Comparison of ENCODE assay signal across 8 mouse cellular contexts in the genomic region with DNA sequence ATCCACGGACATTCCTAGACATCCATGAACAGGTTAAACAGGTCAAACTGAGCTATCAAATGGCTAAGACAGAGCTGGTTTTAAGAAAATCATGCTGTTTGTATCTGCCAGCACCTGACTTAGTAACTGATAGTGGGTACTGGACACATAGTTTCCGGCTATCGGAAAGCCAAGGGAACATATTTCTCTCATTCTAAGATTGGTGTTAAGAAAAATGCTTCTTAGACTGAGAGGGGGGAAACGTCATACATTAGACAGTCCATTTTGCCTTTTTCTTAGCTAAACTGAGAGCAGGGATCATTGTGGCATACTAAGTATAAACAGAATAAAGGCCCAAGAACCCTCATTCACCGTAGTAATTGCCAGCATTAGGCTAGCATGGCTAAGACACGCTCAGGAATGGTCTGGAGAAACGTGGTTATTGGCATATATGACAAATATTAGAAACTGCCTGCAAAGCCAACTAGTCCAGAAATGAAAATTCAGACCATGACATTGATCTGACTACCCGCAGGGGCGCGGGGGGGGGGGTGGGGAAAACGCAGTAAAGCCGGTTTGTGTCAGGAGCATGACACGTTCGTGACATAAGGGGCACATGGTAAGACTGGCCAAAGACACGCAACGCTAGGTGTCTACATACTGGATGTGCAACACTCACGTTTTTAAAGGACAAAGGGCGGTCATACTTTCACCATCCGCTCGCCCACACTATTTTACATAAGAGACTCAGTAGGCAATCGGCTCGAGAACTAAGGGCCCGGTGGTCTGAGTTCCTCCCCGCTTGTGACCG. TPM values are rescaled to one million over a fixed set of nuclear protein-coding genes. Genes with fewer than 3 reads are reported as not detected.
DNase-seq lines count a peak whose midpoint lies in the region; ATAC-seq and TF ChIP-seq lines count a peak whose summit lies in the region.

No protein-coding gene starts in this region.

- H3K4me1 ChIP-seq in forebrain, postnatal 0 days (ENCODE audit: insufficient read depth), result peaks cover 22% of the 10 kb centered on the region
- H3K4me1 ChIP-seq in kidney, embryonic 16.5 days (ENCODE audit: insufficient read depth, low read length), result peaks cover 27% of the 10 kb centered on the region

- peak overlapping the region; percentile 100 for H3K27ac ChIP-seq in forebrain, postnatal 0 days (ENCODE audit: low read depth, low read length)
- peak overlapping the region; percentile 98 for H3K27ac ChIP-seq in kidney, embryonic 16.5 days (ENCODE audit: low read length)

- H3K4me2 ChIP-seq in forebrain, postnatal 0 days (ENCODE audit: low read depth), result peak overlapping the region; percentile 58
- H3K4me2 ChIP-seq in kidney, embryonic 16.5 days (replicated peaks; ENCODE audit: low read depth, low read length), result peak overlapping the region; percentile 80

- H3K9me3 ChIP-seq in forebrain, postnatal 0 days (ENCODE audit: low read length), result no peaks in the 10 kb centered on the region
- no peaks in the 10 kb centered on the region for H3K9me3 ChIP-seq in kidney, embryonic 16.5 days (ENCODE audit: low read length)

- peak; percentile 5 for ATAC-seq in activated CD4-positive, CD25-positive, alpha-beta regulatory T cell, adult 4 months
- peak; percentile 32 for ATAC-seq in forebrain, postnatal 0 days
- peak; percentile 31; the same call in 1 of the 2 replicates for ATAC-seq in kidney, embryonic 16.5 days (ENCODE audit: low FRiP score, low TSS enrichment)

- H3K4me3 ChIP-seq in forebrain, postnatal 0 days (ENCODE audit: low read depth, low read length), result peak overlapping the region; percentile 97
- peak overlapping the region; percentile 93 for H3K4me3 ChIP-seq in kidney, embryonic 16.5 days (ENCODE audit: low read length)

- no peaks in the 10 kb centered on the region for H3K36me3 ChIP-seq in forebrain, postnatal 0 days (ENCODE audit: insufficient read depth)
- H3K36me3 ChIP-seq in kidney, embryonic 16.5 days (ENCODE audit: insufficient read depth, low read length), result no peaks in the 10 kb centered on the region

- no peak; the same call in 1 of the 2 replicates for TF ChIP-seq CTCF in forebrain, postnatal 0 days (IDR thresholded peaks at IDR 0.05; ENCODE audit: low read depth)

- H3K27me3 ChIP-seq in forebrain, postnatal 0 days (ENCODE audit: insufficient read depth, low read length), result no peaks in the 10 kb centered on the region
- no peaks in the 10 kb centered on the region for H3K27me3 ChIP-seq in kidney, embryonic 16.5 days (ENCODE audit: insufficient read depth, low read length)

- 4% methylated on average over 25 of the region's 25 CpGs for WGBS in forebrain, postnatal 0 days
- 2% methylated on average over 25 of the region's 25 CpGs for WGBS in kidney, embryonic 16.5 days

- H3K9ac ChIP-seq in forebrain, postnatal 0 days, result peak overlapping the region; percentile 100
- H3K9ac ChIP-seq in kidney, embryonic 16.5 days (replicated peaks; ENCODE audit: low read length), result peak overlapping the region; percentile 95

- peak; percentile 34 for DNase-seq in ovary, postnatal 14 days (ENCODE audit: low spot score)
- no peak for DNase-seq in ovary, adult 18-20 months (ENCODE audit: low spot score)
- peak; percentile 78 for DNase-seq in forebrain, postnatal 0 days
- peak; percentile 72 for DNase-seq in mesoderm, embryonic 11.5 days (ENCODE audit: low read depth, low spot score)
- DNase-seq in layer of hippocampus, adult 9-10 months (ENCODE audit: low spot score), result no peak
- DNase-seq in cerebellum, adult 11-12 months, result no peak

RNA-seq across cellular contexts. Expression of a gene that starts 0.7 kb away (rescaled TPM):
- polyA plus RNA-seq in activated CD4-positive, CD25-positive, alpha-beta regulatory T cell, adult 4 months (2017; shearing (Covaris generic)), result 1 to 10 TPM; 5.2 to 6.0 TPM
- 36.1 and 39.7 TPM in 2 replicates for total RNA-seq in forebrain, postnatal 0 days (2014; rRNA removed)
- polyA plus RNA-seq in forebrain, postnatal 0 days (2015; fragmentation: Nextera tagmentation; extraction: Ambion mirVana), result 28.9 and 41.5 TPM in 2 replicates
- 34.1 and 34.2 TPM in 2 replicates for polyA plus RNA-seq in kidney, embryonic 16.5 days (2015; fragmentation: Nextera tagmentation; extraction: Ambion mirVana)

RNA-seq across cellular contexts. Expression of a gene that starts 0.8 kb away (rescaled TPM):
- polyA plus RNA-seq in activated CD4-positive, CD25-positive, alpha-beta regulatory T cell, adult 4 months (2017; shearing (Covaris generic)), result 100 to 1,000 TPM; 222 to 239 TPM
- 230 and 257 TPM in 2 replicates for total RNA-seq in forebrain, postnatal 0 days (2014; rRNA removed)
- polyA plus RNA-seq in forebrain, postnatal 0 days (2015; fragmentation: Nextera tagmentation; extraction: Ambion mirVana), result 127 and 135 TPM in 2 replicates
- 258 and 286 TPM in 2 replicates for polyA plus RNA-seq in kidney, embryonic 16.5 days (2015; fragmentation: Nextera tagmentation; extraction: Ambion mirVana)

RNA-seq across cellular contexts. Expression of a gene that starts 43.3 kb away (rescaled TPM):
- not detected for polyA plus RNA-seq in activated CD4-positive, CD25-positive, alpha-beta regulatory T cell, adult 4 months (2017; shearing (Covaris generic))
- 12.0 and 13.9 TPM in 2 replicates for total RNA-seq in forebrain, postnatal 0 days (2014; rRNA removed)
- 5.1 and 6.3 TPM in 2 replicates for polyA plus RNA-seq in forebrain, postnatal 0 days (2015; fragmentation: Nextera tagmentation; extraction: Ambion mirVana)
- polyA plus RNA-seq in kidney, embryonic 16.5 days (2015; fragmentation: Nextera tagmentation; extraction: Ambion mirVana), result 43.7 and 45.7 TPM in 2 replicates

RNA-seq across cellular contexts. Expression of a gene that starts 56.8 kb away (rescaled TPM):
- 1 to 10 TPM in 1 of 2 experiments, not detected in 1; 2.9 TPM for polyA plus RNA-seq in activated CD4-positive, CD25-positive, alpha-beta regulatory T cell, adult 4 months (2017; shearing (Covaris generic))
- 0.38 and 0.77 TPM in 2 replicates for total RNA-seq in forebrain, postnatal 0 days (2014; rRNA removed)
- polyA plus RNA-seq in forebrain, postnatal 0 days (2015; fragmentation: Nextera tagmentation; extraction: Ambion mirVana), result 3.1 and 4.2 TPM in 2 replicates
- 9.5 and 10.9 TPM in 2 replicates for polyA plus RNA-seq in kidney, embryonic 16.5 days (2015; fragmentation: Nextera tagmentation; extraction: Ambion mirVana)

Comparison
In these comparisons a context has a peak if more than half of its experiments do, and no peak if none do; other contexts are left out.
1. DNase-seq: peak in ovary, postnatal 14 days (single experiment), forebrain, postnatal 0 days (single experiment) and mesoderm, embryonic 11.5 days (single experiment); none in ovary, adult 18-20 months (single experiment), layer of hippocampus, adult 9-10 months (single experiment) and cerebellum, adult 11-12 months (single experiment).
2. Peak in every context shown above with its lines, with median percentiles within 50 percentile points of each other: ATAC-seq.